Mouse (Mus musculus) cerebellum, postnatal 36 days (tissue): ENCODE results near the gene Ppfia4.
"Not testable (repeated sequence)": the region's sequence is repeated elsewhere in the genome, so short reads cannot be mapped to it uniquely, and the experiment has no call there.

Experiments
- DNase-seq, 2 experiments: peaks; one replicate each; pipeline ENCODE4 v3.0.0; 2021 to 2022; ENCODE audit warnings: mixed read lengths in 2 of 2

Gene Ppfia4

GRCm38 (mm10) chr1:134265797-134266196 lies 66.9 kb downstream of the Ppfia4 start:
- DNase-seq, result no peak

- no peak for DNase-seq
These were observed 68.4 kb downstream of the Ppfia4 start for GRCm38 (mm10) chr1:134264341-134264740.

- not testable (repeated sequence) for DNase-seq
These were observed 83.0 kb downstream of the Ppfia4 start for GRCm38 (mm10) chr1:134249681-134250080.
